8 mouse cellular contexts compared by ENCODE assay signal in the genomic region with DNA sequence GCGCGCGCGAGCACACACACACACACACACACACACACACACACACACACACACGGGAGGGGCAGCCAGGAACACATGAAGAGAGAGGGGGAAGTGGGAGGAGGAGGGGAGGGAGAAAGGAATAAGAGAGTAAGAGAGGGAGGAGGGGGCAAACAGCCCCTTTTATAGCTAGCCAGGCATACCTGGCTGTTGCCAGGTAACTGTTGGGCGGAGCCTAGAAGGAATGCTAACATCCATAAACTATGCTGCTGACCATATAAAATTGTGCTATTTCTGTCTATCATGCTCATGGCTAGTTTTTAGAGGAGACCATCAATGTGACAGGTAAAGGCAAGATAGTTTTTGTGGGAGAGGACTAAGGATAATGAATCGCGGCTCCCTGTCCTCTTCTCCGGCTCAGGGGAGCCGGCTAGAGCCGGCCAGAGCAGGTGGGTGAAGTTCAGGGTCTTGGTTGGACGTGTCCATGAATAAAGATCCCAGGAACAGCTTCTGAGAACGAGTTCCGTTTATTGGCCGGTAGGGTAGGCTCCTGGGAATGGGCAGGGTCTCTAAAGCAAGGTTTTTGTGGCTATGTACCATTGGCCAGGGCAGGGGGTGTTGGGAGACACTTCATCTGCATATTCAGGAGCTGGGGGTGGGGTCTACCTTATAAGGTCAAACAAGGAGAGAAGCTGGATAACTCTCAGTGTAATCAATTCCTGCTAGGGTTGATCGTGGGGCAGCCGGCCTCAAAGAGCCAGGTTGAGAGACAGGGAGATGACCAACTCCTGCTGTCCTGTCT. TPM values are rescaled to one million over a fixed set of nuclear protein-coding genes. Genes with fewer than 3 reads are reported as not detected.
DNase-seq lines count a peak whose midpoint lies in the region; ATAC-seq lines count a peak whose summit lies in the region.

No protein-coding gene starts in this region.

- H3K4me3 ChIP-seq in kidney, embryonic 15.5 days (replicated peaks) = peak overlapping the region; percentile 21
- H3K4me3 ChIP-seq in embryonic facial prominence, embryonic 12.5 days = no peak overlapping the region
- H3K4me3 ChIP-seq in midbrain, embryonic 16.5 days (ENCODE audit: low read depth, low read length) = no peak overlapping the region

- peak overlapping the region; percentile 54 for H3K4me2 ChIP-seq in kidney, embryonic 15.5 days
- H3K4me2 ChIP-seq in embryonic facial prominence, embryonic 12.5 days (replicated peaks) = peak overlapping the region; percentile 36
- H3K4me2 ChIP-seq in midbrain, embryonic 16.5 days (ENCODE audit: low read length) = peak overlapping the region; percentile 33

- no peaks in the 10 kb centered on the region for H3K27me3 ChIP-seq in kidney, embryonic 15.5 days
- no peaks in the 10 kb centered on the region for H3K27me3 ChIP-seq in embryonic facial prominence, embryonic 12.5 days
- no peaks in the 10 kb centered on the region for H3K27me3 ChIP-seq in midbrain, embryonic 16.5 days (ENCODE audit: control insufficient read depth, insufficient read depth, low read depth, low read length)

- H3K9me3 ChIP-seq in kidney, embryonic 15.5 days (replicated peaks) = no peaks in the 10 kb centered on the region
- no peaks in the 10 kb centered on the region for H3K9me3 ChIP-seq in embryonic facial prominence, embryonic 12.5 days
- H3K9me3 ChIP-seq in midbrain, embryonic 16.5 days (replicated peaks; ENCODE audit: control insufficient read depth, low read length, poor library complexity, severe bottlenecking) = no peaks in the 10 kb centered on the region

- H3K4me1 ChIP-seq in kidney, embryonic 15.5 days = peaks cover 18% of the 10 kb centered on the region
- H3K4me1 ChIP-seq in embryonic facial prominence, embryonic 12.5 days = peaks cover 9% of the 10 kb centered on the region; the same call in 1 of the 2 replicates
- peaks cover 12% of the 10 kb centered on the region for H3K4me1 ChIP-seq in midbrain, embryonic 16.5 days (ENCODE audit: control insufficient read depth, insufficient read depth, low read length)

- no peak overlapping the region for H3K9ac ChIP-seq in kidney, embryonic 15.5 days
- no peak overlapping the region for H3K9ac ChIP-seq in embryonic facial prominence, embryonic 12.5 days
- no peak overlapping the region for H3K9ac ChIP-seq in midbrain, embryonic 16.5 days (ENCODE audit: low read depth, low read length)

- 19% methylated on average over 17 of the region's 17 CpGs for WGBS in kidney, embryonic 15.5 days
- 15% methylated on average over 12 of the region's 17 CpGs for WGBS in embryonic facial prominence, embryonic 12.5 days
- 23% methylated on average over 16 of the region's 17 CpGs for WGBS in midbrain, embryonic 16.5 days

- H3K27ac ChIP-seq in kidney, embryonic 15.5 days = peak overlapping the region; percentile 73
- H3K27ac ChIP-seq in embryonic facial prominence, embryonic 12.5 days = no peak overlapping the region
- no peak overlapping the region for H3K27ac ChIP-seq in midbrain, embryonic 16.5 days (ENCODE audit: low read length)

- H3K36me3 ChIP-seq in kidney, embryonic 15.5 days = no peaks in the 10 kb centered on the region
- H3K36me3 ChIP-seq in embryonic facial prominence, embryonic 12.5 days = no peaks in the 10 kb centered on the region
- H3K36me3 ChIP-seq in midbrain, embryonic 16.5 days (ENCODE audit: control insufficient read depth, insufficient read depth, low read length) = no peaks in the 10 kb centered on the region

- no peak for DNase-seq in kidney, adult 11 months
- DNase-seq in kidney, postnatal 4 days = peak; percentile 18 to 45
- DNase-seq in left cerebral cortex, adult 9 months (ENCODE audit: low spot score in 2 of 2) = no peak
- no peak for DNase-seq in thymus, postnatal 4 days
- no peak for DNase-seq in spleen, postnatal 36 days (ENCODE audit: low spot score in 2 of 2)

- peak; percentile 81 for ATAC-seq in kidney, embryonic 15.5 days (replicated peaks; ENCODE audit: low FRiP score)
- no peak for ATAC-seq in embryonic facial prominence, embryonic 12.5 days (ENCODE audit: insufficient number of reproducible peaks, insufficient read depth, low FRiP score, low TSS enrichment)
- no peak for ATAC-seq in midbrain, embryonic 16.5 days

RNA-seq across cellular contexts. Expression of a gene that starts 34.7 kb away (rescaled TPM):
- 28.2 and 30.6 TPM in 2 replicates for polyA plus RNA-seq in kidney, embryonic 15.5 days (2015; fragmentation: Nextera tagmentation; extraction: Ambion mirVana)
- 26.3 and 27.2 TPM in 2 replicates for polyA plus RNA-seq in embryonic facial prominence, embryonic 12.5 days (2016; fragmentation: Nextera tagmentation; extraction: Ambion mirVana)
- polyA plus RNA-seq in midbrain, embryonic 16.5 days (2015; fragmentation: Nextera tagmentation; extraction: Ambion mirVana) = 15.5 and 17.3 TPM in 2 replicates

RNA-seq across cellular contexts. Expression of a gene that starts 57.5 kb away (rescaled TPM):
- 12.6 and 14.1 TPM in 2 replicates for polyA plus RNA-seq in kidney, embryonic 15.5 days (2015; fragmentation: Nextera tagmentation; extraction: Ambion mirVana)
- 18.3 and 18.4 TPM in 2 replicates for polyA plus RNA-seq in embryonic facial prominence, embryonic 12.5 days (2016; fragmentation: Nextera tagmentation; extraction: Ambion mirVana)
- 12.6 and 13.1 TPM in 2 replicates for polyA plus RNA-seq in midbrain, embryonic 16.5 days (2015; fragmentation: Nextera tagmentation; extraction: Ambion mirVana)

Comparison
In these comparisons a context has a peak if more than half of its experiments do, and no peak if none do; other contexts are left out.
1. DNase-seq: peak in kidney, postnatal 4 days (2 of 2); none in kidney, adult 11 months (single experiment), left cerebral cortex, adult 9 months (0 of 2), thymus, postnatal 4 days (single experiment) and spleen, postnatal 36 days (0 of 2).
2. Peak in every context shown above with its lines, with median percentiles within 50 percentile points of each other: H3K4me2 ChIP-seq.